9 mouse cellular contexts compared by ENCODE assay signal in genomic region chr7:44594291-44594690, GRCm38 (mm10). TPM values are rescaled to one million over a fixed set of nuclear protein-coding genes. Genes with fewer than 3 reads are reported as not detected.
DNase-seq lines count a peak whose midpoint lies in the region; ATAC-seq and TF ChIP-seq lines count a peak whose summit lies in the region.
"Had no signal": no experiment of that assay in that cellular context is flagged by ENCODE, and none has a peak within 500 bp of the region (broad histone marks: within the 10 kb centered on the region; RNA-seq: fewer than 3 reads in every experiment).

No protein-coding gene starts in this region.

- peaks cover 22% of the 10 kb centered on the region for H3K27me3 ChIP-seq in forebrain, embryonic 14.5 days (replicated peaks; ENCODE audit: control insufficient read depth, insufficient read depth, low read length)
- peaks cover 39% of the 10 kb centered on the region for H3K27me3 ChIP-seq in midbrain, embryonic 12.5 days
- H3K27me3 ChIP-seq in intestine, postnatal 0 days (replicated peaks; ENCODE audit: control insufficient read depth, insufficient read depth, low read length): peaks cover 37% of the 10 kb centered on the region

- DNase-seq in left cerebral cortex, adult 2 months (ENCODE audit: extremely low spot score in 1 of 2, low spot score in 2 of 2): no peak
- DNase-seq in left cerebral cortex, adult 11 months (ENCODE audit: low spot score): no peak
- DNase-seq in cerebellum, adult 18-20 months: peak; percentile 85 to 89
- peak; percentile 67 for DNase-seq in forebrain, embryonic 14.5 days (ENCODE audit: low spot score)
- no peak for DNase-seq in embryo, embryonic 10.5 days (ENCODE audit: low spot score)
- no peak for DNase-seq in spleen, postnatal 4 days (ENCODE audit: low spot score in 2 of 2)

- H3K4me2 ChIP-seq in forebrain, embryonic 14.5 days (ENCODE audit: low read length): peak overlapping the region; percentile 60
- peak overlapping the region; percentile 100 for H3K4me2 ChIP-seq in midbrain, embryonic 12.5 days (replicated peaks)
- H3K4me2 ChIP-seq in intestine, postnatal 0 days (replicated peaks; ENCODE audit: low read depth): no peak overlapping the region

- H3K4me1 ChIP-seq in forebrain, embryonic 14.5 days (ENCODE audit: control insufficient read depth, insufficient read depth, low read length): peaks cover 30% of the 10 kb centered on the region
- peaks cover 47% of the 10 kb centered on the region for H3K4me1 ChIP-seq in midbrain, embryonic 12.5 days
- peaks cover 4% of the 10 kb centered on the region; the same call in 1 of the 2 replicates for H3K4me1 ChIP-seq in intestine, postnatal 0 days (replicated peaks; ENCODE audit: control insufficient read depth, insufficient read depth, low read length)

- 32% methylated on average over 6 of the region's 6 CpGs for WGBS in forebrain, embryonic 14.5 days
- 55% methylated on average over 6 of the region's 6 CpGs for WGBS in midbrain, embryonic 12.5 days
- 66% methylated on average over 6 of the region's 6 CpGs for whole genome bisulfite sequencing in intestine, postnatal 0 days

- peak overlapping the region; percentile 84 for H3K27ac ChIP-seq in left cerebral cortex, adult 2 months
- peak overlapping the region; percentile 61 for H3K27ac ChIP-seq in forebrain, embryonic 14.5 days (ENCODE audit: low read depth, low read length)
- H3K27ac ChIP-seq in midbrain, embryonic 12.5 days (replicated peaks): peak overlapping the region; percentile 70
- H3K27ac ChIP-seq in intestine, postnatal 0 days (ENCODE audit: low read depth, low read length): no peak overlapping the region

- no peaks in the 10 kb centered on the region for H3K9me3 ChIP-seq in forebrain, embryonic 14.5 days (replicated peaks; ENCODE audit: control insufficient read depth, low read length)
- H3K9me3 ChIP-seq in midbrain, embryonic 12.5 days: no peaks in the 10 kb centered on the region
- no peaks in the 10 kb centered on the region for H3K9me3 ChIP-seq in intestine, postnatal 0 days (ENCODE audit: control insufficient read depth)

- H3K36me3 ChIP-seq in forebrain, embryonic 14.5 days (ENCODE audit: control insufficient read depth, insufficient read depth, low read length): no peaks in the 10 kb centered on the region
- H3K36me3 ChIP-seq in midbrain, embryonic 12.5 days: no peaks in the 10 kb centered on the region
- H3K36me3 ChIP-seq in intestine, postnatal 0 days (ENCODE audit: control insufficient read depth, insufficient read depth): no peaks in the 10 kb centered on the region

- ATAC-seq in forebrain, embryonic 14.5 days: no peak; the same call in 1 of the 2 replicates
- no peak for ATAC-seq in midbrain, embryonic 12.5 days (ENCODE audit: low FRiP score, low read depth)
- ATAC-seq in intestine, postnatal 0 days: no peak

- no peak for TF ChIP-seq CTCF in left cerebral cortex, adult 2 months (IDR thresholded peaks at IDR 0.05)
- no peak for TF ChIP-seq CTCF in intestine, postnatal 0 days (IDR thresholded peaks at IDR 0.05; ENCODE audit: low read depth)

- intact Hi-C loops in left cerebral cortex, adult 2 months (cut with DNase I): no loop called here

- peak overlapping the region; percentile 60 for H3K9ac ChIP-seq in forebrain, embryonic 14.5 days (ENCODE audit: low read length)
- peak overlapping the region; percentile 28; the same call in 1 of the 2 replicates for H3K9ac ChIP-seq in midbrain, embryonic 12.5 days (replicated peaks)
- H3K9ac ChIP-seq in intestine, postnatal 0 days (ENCODE audit: low read depth, low read length): no peak overlapping the region

- H3K4me3 ChIP-seq in left cerebral cortex, adult 2 months: peak overlapping the region; percentile 75
- peak overlapping the region; percentile 35 for H3K4me3 ChIP-seq in forebrain, embryonic 14.5 days (ENCODE audit: low read depth, low read length)
- H3K4me3 ChIP-seq in midbrain, embryonic 12.5 days: peak overlapping the region; percentile 72; the same call in 1 of the 2 replicates
- H3K4me3 ChIP-seq in intestine, postnatal 0 days (ENCODE audit: low read depth, low read length): no peak overlapping the region

RNA-seq across cellular contexts. Expression of gene Kcnc3, which starts 3.8 kb away (rescaled TPM):
- total RNA-seq in left cerebral cortex, adult 2 months (2021): 100 to 1,000 TPM; 114 to 122 TPM
- 2.1 and 2.2 TPM in 2 replicates for polyA plus RNA-seq in forebrain, embryonic 14.5 days (2014; fragmentation: Nextera tagmentation; extraction: Ambion mirVana)
- 2.3 and 2.6 TPM in 2 replicates for polyA plus RNA-seq in midbrain, embryonic 12.5 days (2016; fragmentation: Nextera tagmentation; extraction: Ambion mirVana)
- 0.20 TPM in 2 replicates for polyA plus RNA-seq in intestine, postnatal 0 days (2015; fragmentation: Nextera tagmentation; extraction: Ambion mirVana)
- polyA plus RNA-seq: heart, postnatal 0 days had no signal

RNA-seq across cellular contexts. Expression of gene Napsa, which starts 22.1 kb away (rescaled TPM):
- under 1 TPM in 1 of 2 experiments, not detected in 1; 0.29 TPM for total RNA-seq in left cerebral cortex, adult 2 months (2021)
- polyA plus RNA-seq in forebrain, embryonic 14.5 days (2014; fragmentation: Nextera tagmentation; extraction: Ambion mirVana): 0.74 and 0.79 TPM in 2 replicates
- 0.45 and 0.60 TPM in 2 replicates for polyA plus RNA-seq in midbrain, embryonic 12.5 days (2016; fragmentation: Nextera tagmentation; extraction: Ambion mirVana)
- polyA plus RNA-seq in intestine, postnatal 0 days (2015; fragmentation: Nextera tagmentation; extraction: Ambion mirVana): 0.99 and 1.1 TPM in 2 replicates

RNA-seq across cellular contexts. Expression of gene Nr1h2, which starts 40.5 kb away (rescaled TPM):
- 10 to 100 TPM; 78.4 to 82.5 TPM for total RNA-seq in left cerebral cortex, adult 2 months (2021)
- polyA plus RNA-seq in forebrain, embryonic 14.5 days (2014; fragmentation: Nextera tagmentation; extraction: Ambion mirVana): 72.6 and 78.2 TPM in 2 replicates
- polyA plus RNA-seq in midbrain, embryonic 12.5 days (2016; fragmentation: Nextera tagmentation; extraction: Ambion mirVana): 78.2 and 80.3 TPM in 2 replicates
- 71.3 and 73.9 TPM in 2 replicates for polyA plus RNA-seq in intestine, postnatal 0 days (2015; fragmentation: Nextera tagmentation; extraction: Ambion mirVana)

RNA-seq across cellular contexts. Expression of gene Pold1, which starts 45.6 kb away (rescaled TPM):
- total RNA-seq in left cerebral cortex, adult 2 months (2021): 1 to 10 TPM; 8.8 to 9.4 TPM
- polyA plus RNA-seq in forebrain, embryonic 14.5 days (2014; fragmentation: Nextera tagmentation; extraction: Ambion mirVana): 32.6 and 33.0 TPM in 2 replicates
- 94.1 and 96.0 TPM in 2 replicates for polyA plus RNA-seq in midbrain, embryonic 12.5 days (2016; fragmentation: Nextera tagmentation; extraction: Ambion mirVana)
- 16.8 and 18.3 TPM in 2 replicates for polyA plus RNA-seq in intestine, postnatal 0 days (2015; fragmentation: Nextera tagmentation; extraction: Ambion mirVana)

Comparison
In these comparisons a context has a peak if more than half of its experiments do, and no peak if none do; other contexts are left out.
1. DNase-seq: peak in cerebellum, adult 18-20 months (2 of 2) and forebrain, embryonic 14.5 days (single experiment); none in left cerebral cortex, adult 2 months (0 of 2), left cerebral cortex, adult 11 months (single experiment), embryo, embryonic 10.5 days (single experiment) and spleen, postnatal 4 days (0 of 2).